Mouse (Mus musculus) MEL (cell line): ENCODE data around the gene Cacna1c. TPM values are rescaled to one million over a fixed set of nuclear protein-coding genes. Genes with fewer than 3 reads are reported as not detected.

ENCODE experiments used
- DNase-seq: peaks from one replicate; pipeline ENCODE4 v3.0.0; 2011; ENCODE audit warnings: low read depth, low spot score
- H3K27ac ChIP-seq: 2 replicates; pipeline ENCODE4 v1.5.1; 2012; ENCODE audit warnings: low read depth, mild to moderate bottlenecking, control low read depth, low read length, moderate library complexity; ENCODE audit not compliant: control insufficient read depth
- H3K27me3 ChIP-seq, 2 experiments: fragments of 150-350 bp in 1 of 2; sonication (generic) in 1 of 2; 2 replicates each; pipeline ENCODE4 v1.6.1; 2012; ENCODE audit warnings: low read length in 2 of 2, mild to moderate bottlenecking in 2 of 2, improper control_type of control experiment in 1 of 2, moderate library complexity in 1 of 2; ENCODE audit not compliant: insufficient read depth in 2 of 2, control insufficient read depth in 1 of 2
- H3K36me3 ChIP-seq, 2 experiments: 2 replicates each; pipeline ENCODE4 v1.6.1; 2012 to 2014; ENCODE audit warnings: low read length in 2 of 2, improper control_type of control experiment in 1 of 2, inconsistent platforms in 1 of 2, mild to moderate bottlenecking in 1 of 2; ENCODE audit not compliant: insufficient read depth in 2 of 2, control insufficient read depth in 1 of 2
- H3K4me1 ChIP-seq, 2 experiments: fragments of 150-350 bp in 1 of 2; sonication (generic) in 1 of 2; 2 replicates each; pipeline ENCODE4 v1.6.1; 2012; ENCODE audit warnings: low read length in 2 of 2, improper control_type of control experiment in 1 of 2, mild to moderate bottlenecking in 1 of 2; ENCODE audit not compliant: insufficient read depth in 2 of 2, control insufficient read depth in 1 of 2
- H3K4me3 ChIP-seq, 2 experiments: fragments of 150-350 bp in 1 of 2; sonication (generic) in 1 of 2; 2 replicates each; pipeline ENCODE4 v1.5.1; 2012; ENCODE audit warnings: low read depth in 2 of 2, low read length in 2 of 2, mild to moderate bottlenecking in 2 of 2, moderate library complexity in 2 of 2, control low read depth in 1 of 2, improper control_type of control experiment in 1 of 2; ENCODE audit not compliant: control insufficient read depth in 1 of 2, insufficient read depth in 1 of 2
- H3K79me2 ChIP-seq: 2 replicates; pipeline ENCODE4 v1.6.1; 2012; ENCODE audit warnings: mild to moderate bottlenecking, low read length, moderate library complexity; ENCODE audit not compliant: control insufficient read depth, poor library complexity, insufficient read depth
- H3K9ac ChIP-seq: 2 replicates; pipeline ENCODE4 v1.6.1; 2012; ENCODE audit warnings: low read depth, mild to moderate bottlenecking, control low read depth, low read length, moderate library complexity; ENCODE audit not compliant: control insufficient read depth, poor library complexity, severe bottlenecking
- H3K9me3 ChIP-seq: fragments of 150-350 bp; sonication (generic); replicated peaks from 2 replicates; pipeline ENCODE4 v1.6.1; 2012; ENCODE audit warnings: mild to moderate bottlenecking, low read length, improper control_type of control experiment, moderate library complexity; ENCODE audit not compliant: insufficient read depth
- BHLHE40 ChIP-seq: IDR thresholded peaks from 2 replicates; pipeline ENCODE4 v1.6.1; 2012; ENCODE audit warnings: low read depth, mild to moderate bottlenecking, inconsistent platforms, low read length, improper control_type of control experiment, borderline replicate concordance
- CHD1 ChIP-seq: IDR thresholded peaks from 2 replicates; pipeline ENCODE4 v1.6.1; 2012; ENCODE audit warnings: low read depth, mild to moderate bottlenecking, inconsistent platforms, low read length, improper control_type of control experiment
- CHD2 ChIP-seq: IDR thresholded peaks from 2 replicates; pipeline ENCODE4 v1.6.1; 2011; ENCODE audit warnings: low read length, improper control_type of control experiment
- ELF1 ChIP-seq: IDR thresholded peaks from 2 replicates; pipeline ENCODE4 v1.6.1; 2014; ENCODE audit warnings: low read depth, mild to moderate bottlenecking, inconsistent platforms, low read length, improper control_type of control experiment, moderate library complexity
- EP300 ChIP-seq, 2 experiments: IDR thresholded peaks; 2 replicates each; pipeline ENCODE4 v1.6.1; 2011; ENCODE audit warnings: improper control_type of control experiment in 2 of 2, low read length in 2 of 2, low read depth in 1 of 2, mild to moderate bottlenecking in 1 of 2
- ETS1 ChIP-seq: IDR thresholded peaks from 2 replicates; pipeline ENCODE4 v1.6.1; 2012; ENCODE audit warnings: low read depth, mild to moderate bottlenecking, inconsistent platforms, low read length, improper control_type of control experiment, moderate library complexity
- GABPA ChIP-seq: IDR thresholded peaks from 2 replicates; pipeline ENCODE4 v1.6.1; 2012; ENCODE audit warnings: low read depth, mild to moderate bottlenecking, inconsistent platforms, low read length, improper control_type of control experiment, moderate library complexity
- GATA1 ChIP-seq: IDR thresholded peaks from 2 replicates; pipeline ENCODE4 v1.6.1; 2011; ENCODE audit warnings: low read depth, low read length, improper control_type of control experiment
- HCFC1 ChIP-seq: IDR thresholded peaks from 2 replicates; pipeline ENCODE4 v1.6.1; 2012; ENCODE audit warnings: low read depth, mild to moderate bottlenecking, inconsistent platforms, low read length, improper control_type of control experiment, moderate library complexity
- JUND ChIP-seq: IDR thresholded peaks from 2 replicates; pipeline ENCODE4 v1.6.1; 2011; ENCODE audit warnings: low read depth, mild to moderate bottlenecking, improper control_type of control experiment, low read length
- KAT2A ChIP-seq: conservative IDR thresholded peaks from 2 replicates; pipeline ENCODE4 v1.6.1; 2012; ENCODE audit warnings: low read depth, low read length, improper control_type of control experiment, inconsistent platforms
- MAFK ChIP-seq: IDR thresholded peaks from 2 replicates; pipeline ENCODE4 v1.6.1; 2011; ENCODE audit warnings: low read depth, mild to moderate bottlenecking, low read length, improper control_type of control experiment, borderline replicate concordance
- MAX ChIP-seq: IDR thresholded peaks from 2 replicates; pipeline ENCODE4 v1.6.1; 2011; ENCODE audit warnings: low read length, improper control_type of control experiment
- MAZ ChIP-seq: IDR thresholded peaks from 2 replicates; pipeline ENCODE4 v1.6.1; 2012; ENCODE audit warnings: low read depth, mild to moderate bottlenecking, inconsistent platforms, low read length, improper control_type of control experiment
- MEF2A ChIP-seq: IDR thresholded peaks from 2 replicates; pipeline ENCODE4 v1.6.1; 2014; ENCODE audit warnings: low read depth, mild to moderate bottlenecking, inconsistent platforms, low read length, improper control_type of control experiment; ENCODE audit not compliant: poor library complexity, insufficient replicate concordance, severe bottlenecking; ENCODE audit errors: extremely low read depth
- MXI1 ChIP-seq: IDR thresholded peaks from 2 replicates; pipeline ENCODE4 v1.6.1; 2011; ENCODE audit warnings: mild to moderate bottlenecking, low read depth, low read length, improper control_type of control experiment
- MYB ChIP-seq: IDR thresholded peaks from 2 replicates; pipeline ENCODE4 v1.6.1; 2011; ENCODE audit warnings: mild to moderate bottlenecking, low read depth, low read length, improper control_type of control experiment
- NRF1 ChIP-seq: IDR thresholded peaks from 2 replicates; pipeline ENCODE4 v1.6.1; 2014; ENCODE audit warnings: low read depth, mild to moderate bottlenecking, inconsistent platforms, low read length, improper control_type of control experiment, moderate library complexity; ENCODE audit not compliant: poor library complexity, insufficient read depth, severe bottlenecking
- POLR2A ChIP-seq, 2 experiments: IDR thresholded peaks; 2 replicates each; pipeline ENCODE4 v1.6.1; 2011 to 2012; ENCODE audit warnings: low read length in 2 of 2, mild to moderate bottlenecking in 2 of 2, control low read depth in 1 of 2, improper control_type of control experiment in 1 of 2, low read depth in 1 of 2, moderate library complexity in 1 of 2; ENCODE audit not compliant: control insufficient read depth in 1 of 2, insufficient read depth in 1 of 2, poor library complexity in 1 of 2
- POLR2AphosphoS2 ChIP-seq: IDR thresholded peaks from 2 replicates; pipeline ENCODE4 v1.6.1; 2011; ENCODE audit warnings: low read length, improper control_type of control experiment
- POLR2AphosphoS5 ChIP-seq: IDR thresholded peaks from 2 replicates; pipeline ENCODE4 v1.6.1; 2012; ENCODE audit warnings: low read depth, borderline replicate concordance, mild to moderate bottlenecking, inconsistent platforms, low read length, moderate library complexity, mixed read lengths
- RAD21 ChIP-seq: IDR thresholded peaks from 2 replicates; pipeline ENCODE4 v1.6.1; 2011; ENCODE audit warnings: mild to moderate bottlenecking, low read depth, low read length, improper control_type of control experiment
- RCOR1 ChIP-seq: IDR thresholded peaks from 2 replicates; pipeline ENCODE4 v1.6.1; 2012; ENCODE audit warnings: low read depth, mild to moderate bottlenecking, inconsistent platforms, low read length, improper control_type of control experiment
- SIN3A ChIP-seq: IDR thresholded peaks from 2 replicates; pipeline ENCODE4 v1.6.1; 2012; ENCODE audit warnings: low read length, improper control_type of control experiment, inconsistent platforms
- TAL1 ChIP-seq: IDR thresholded peaks from 2 replicates; pipeline ENCODE4 v1.6.1; 2012; ENCODE audit warnings: mild to moderate bottlenecking, inconsistent platforms, low read length, moderate library complexity, mixed read lengths
- USF2 ChIP-seq, 2 experiments: IDR thresholded peaks; 2 replicates each; pipeline ENCODE4 v1.6.1; 2011 to 2012; ENCODE audit warnings: improper control_type of control experiment in 2 of 2, low read length in 2 of 2, borderline replicate concordance in 1 of 2, inconsistent platforms in 1 of 2, low read depth in 1 of 2, mild to moderate bottlenecking in 1 of 2; ENCODE audit not compliant: insufficient read depth in 1 of 2
- ZKSCAN1 ChIP-seq: IDR thresholded peaks from 2 replicates; pipeline ENCODE4 v1.6.1; 2012; ENCODE audit warnings: low read depth, mild to moderate bottlenecking, inconsistent platforms, low read length, improper control_type of control experiment, moderate library complexity
- ZMIZ1 ChIP-seq: IDR thresholded peaks from 2 replicates; pipeline ENCODE4 v1.6.1; 2012; ENCODE audit warnings: low read depth, mild to moderate bottlenecking, inconsistent platforms, low read length, improper control_type of control experiment, moderate library complexity
- ZNF384 ChIP-seq: IDR thresholded peaks from 2 replicates; pipeline ENCODE4 v1.6.1; 2012; ENCODE audit warnings: low read depth, mild to moderate bottlenecking, inconsistent platforms, low read length, improper control_type of control experiment
- polyA plus RNA-seq, 2 experiments: library from polyadenylated mRNA; stranded (reverse) in 1 of 2; unstranded in 1 of 2; fragments of >175 nt in 1 of 2; fragments of >200 nt in 1 of 2; gene quantifications; 2 replicates each; pipeline versions ENCODE4 v1.2.1 to v1.2.4; 2012; ENCODE audit warnings: low replicate concordance in 2 of 2, low read depth in 1 of 2; ENCODE audit not compliant: insufficient read length in 2 of 2, insufficient read depth in 1 of 2, missing spikeins in 1 of 2
- total RNA-seq: library from RNA; depleted of rRNA; stranded (reverse); fragments of 300-350 nt; gene quantifications from 2 replicates; pipeline ENCODE4 v1.2.3, GENCODE M21; 2012

The Cacna1c gene
- total and polyA plus RNA-seq, 3 experiments: 3.4 to 4.4 TPM; not detected in 1

DNA sequence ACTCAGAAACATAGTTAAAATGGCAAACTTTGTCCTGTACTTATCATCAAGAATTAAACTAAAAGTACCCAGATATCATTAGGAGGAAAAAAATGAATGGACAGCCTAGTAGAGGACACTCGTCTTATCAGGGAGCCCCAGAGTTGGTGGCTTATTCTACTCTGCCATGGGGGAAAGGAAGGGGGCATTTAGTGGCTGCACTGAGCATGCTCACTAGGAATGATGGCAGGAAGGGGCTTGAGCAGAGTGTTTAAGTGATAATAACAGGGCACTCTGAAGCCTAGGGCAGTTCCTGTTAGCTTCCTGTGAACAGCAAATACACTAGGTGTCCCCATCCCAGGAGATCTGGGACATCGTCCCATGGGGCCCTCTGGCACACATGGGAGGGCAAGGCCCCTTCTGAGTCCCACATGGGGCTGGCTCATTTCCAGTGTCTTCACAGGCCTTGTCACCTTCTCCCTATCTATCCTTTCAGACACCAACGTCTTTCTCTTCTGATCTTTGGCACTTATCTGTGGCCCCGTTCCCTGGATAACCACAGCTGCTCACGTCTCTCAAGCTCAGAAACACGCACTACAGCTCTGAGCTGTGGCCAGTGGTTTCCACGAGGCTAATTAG lies 437.8 kb downstream of the Cacna1c start (continued):
- TF ChIP-seq ZMIZ1 (peak; percentile 57; the same call in 1 of the 2 replicates), GABPA (no peak), NRF1 (peak; percentile 73), BHLHE40 (peak; percentile 82; the same call in 1 of the 2 replicates), MAZ (peak; percentile 50; the same call in 1 of the 2 replicates), TAL1 (peak; percentile 81), MAFK (peak; percentile 71; the same call in 1 of the 2 replicates), RAD21 (no peak), POLR2AphosphoS2 (peak; percentile 77; the same call in 1 of the 2 replicates), MXI1 (peak; percentile 80), SIN3A (peak; percentile 94), ETS1 (peak; percentile 95), POLR2A (IDR thresholded peaks at IDR 0.05; ENCODE audit: control insufficient read depth in 1 of 2, insufficient read depth in 1 of 2, low read depth in 1 of 2, low read length in 2 of 2, poor library complexity in 1 of 2) (0 out of 4 replicates have a peak, but pooled peaks of 1 of the 2 experiments have one; percentile 5), CHD1 (peak; percentile 84; the same call in 1 of the 2 replicates), EP300 (IDR thresholded peaks at IDR 0.05; ENCODE audit: low read depth in 1 of 2, low read length in 2 of 2) (peak; percentile 97 to 99), ZNF384 (peak; percentile 49; the same call in 1 of the 2 replicates)

GRCm38 (mm10) chr6:118757533-118758289 lies 438.5 kb downstream of the Cacna1c start:
- peaks cover 17 to 37% of the 10 kb centered on the region in 2 experiments for H3K4me1 ChIP-seq
- H3K9me3 ChIP-seq: no peaks in the 10 kb centered on the region
- peak overlapping the region; percentile 47 to 48 for H3K4me3 ChIP-seq
- peak overlapping the region; percentile 70 for H3K9ac ChIP-seq
- H3K27me3 ChIP-seq: no peaks in the 10 kb centered on the region
- H3K36me3 ChIP-seq: peaks cover 0 to 43% of the 10 kb centered on the region in 2 experiments; a peak in 2 of 4 replicates
- DNase-seq: peak; percentile 86
- no peaks in the 10 kb centered on the region; the same call in 1 of the 2 replicates for H3K79me2 ChIP-seq
- H3K27ac ChIP-seq: peak overlapping the region; percentile 99
- TF ChIP-seq MAX: no peak
- TF ChIP-seq EP300 (IDR thresholded peaks at IDR 0.05; ENCODE audit: low read depth in 1 of 2, low read length in 2 of 2): peak in 1 of 2 experiments; percentile 73
- no peak for TF ChIP-seq MYB
- TF ChIP-seq JUND: no peak
- TF ChIP-seq BHLHE40: no peak
- no peak for TF ChIP-seq MXI1
- TF ChIP-seq ETS1: peak; percentile 37; the same call in 1 of the 2 replicates
- no peak for TF ChIP-seq USF2 (IDR thresholded peaks at IDR 0.05; ENCODE audit: borderline replicate concordance in 1 of 2, insufficient read depth in 1 of 2, low read depth in 1 of 2, low read length in 2 of 2)
- TF ChIP-seq ZNF384: no peak
- no peak for TF ChIP-seq POLR2AphosphoS5
- TF ChIP-seq KAT2A: no peak
- no peak for TF ChIP-seq ELF1
- TF ChIP-seq CHD2: no peak
- TF ChIP-seq GATA1: 0 out of 2 replicates have a peak, but pooled peaks have one; percentile 1
- no peak for TF ChIP-seq MAZ
- peak in 1 of 2 experiments; percentile 49; a peak in 1 of 4 replicates for TF ChIP-seq POLR2A (IDR thresholded peaks at IDR 0.05; ENCODE audit: control insufficient read depth in 1 of 2, insufficient read depth in 1 of 2, low read depth in 1 of 2, low read length in 2 of 2, poor library complexity in 1 of 2)
- TF ChIP-seq ZMIZ1: no peak
- TF ChIP-seq POLR2AphosphoS2: no peak
- no peak for TF ChIP-seq MEF2A
- no peak; the same call in 1 of the 2 replicates for TF ChIP-seq CHD1
- no peak for TF ChIP-seq HCFC1
- TF ChIP-seq RCOR1: peak; percentile 28
- TF ChIP-seq ZKSCAN1: no peak
- TF ChIP-seq SIN3A: peak; percentile 14
